Mouse (Mus musculus): Measurements from ENCODE around the gene Urb2.

DNA sequence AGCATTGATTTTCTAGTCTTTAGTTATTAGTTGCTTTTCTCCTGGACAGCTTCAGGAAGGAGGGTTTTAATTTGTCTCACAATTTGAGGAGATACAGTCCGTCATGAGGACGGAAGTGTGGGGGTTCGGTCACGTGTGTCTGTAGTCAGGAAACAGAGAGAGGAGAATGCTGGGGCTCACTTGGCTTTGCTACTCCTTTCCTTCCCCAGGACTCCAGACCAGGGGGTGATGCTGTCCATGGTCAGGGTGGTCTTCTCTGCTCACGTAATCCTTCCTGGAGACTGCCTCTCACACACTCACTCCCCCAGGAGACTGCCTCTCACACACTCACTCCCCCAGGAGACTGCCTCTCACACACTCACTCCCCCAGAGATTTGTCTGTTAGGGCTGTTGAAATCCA lies 23.1 kb downstream of the Urb2 start:
- TF ChIP-seq POLR2A (IDR thresholded peaks at IDR 0.05; ENCODE audit: low read depth, low read length) (no peak), CTCF (conservative IDR thresholded peaks at IDR 0.05; ENCODE audit: insufficient read depth, insufficient read length, low read depth, low read length) (no peak)
